Mouse (Mus musculus) urinary bladder, adult 18-20 months (tissue): ENCODE measurements at regions not wholly inside any gene's neighbourhood (a gene's known extent, or its start where the extent isn't known, plus 50 kb on each side); places are given as distances from the start of the nearest gene placed in this dataset.

Experiments used
- DNase-seq, 2 experiments: peaks; one replicate each; pipeline ENCODE4 v3.0.0; 2022; ENCODE audit warnings: low spot score in 2 of 2, mixed read lengths in 2 of 2

DNA sequence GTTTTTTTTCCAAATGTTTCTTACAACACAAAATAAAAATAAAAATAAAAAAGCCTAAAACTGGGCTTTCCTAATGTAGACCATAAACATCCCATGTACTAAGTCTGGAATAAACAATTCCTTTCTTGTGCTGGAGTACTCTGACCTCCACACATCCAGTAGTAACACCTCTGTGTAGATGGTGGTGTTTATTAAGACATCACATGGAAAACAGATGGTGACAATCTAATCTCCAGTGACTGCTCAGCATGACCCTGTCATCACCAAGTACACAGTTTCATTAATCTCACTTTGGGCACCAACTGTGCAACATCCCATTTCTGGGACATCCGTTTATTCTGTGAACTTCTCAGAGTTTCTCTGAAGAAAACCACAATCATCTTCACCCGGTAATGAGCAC, 118.7 kb upstream of the Bank1 start:
- DNase-seq: no peak

DNA sequence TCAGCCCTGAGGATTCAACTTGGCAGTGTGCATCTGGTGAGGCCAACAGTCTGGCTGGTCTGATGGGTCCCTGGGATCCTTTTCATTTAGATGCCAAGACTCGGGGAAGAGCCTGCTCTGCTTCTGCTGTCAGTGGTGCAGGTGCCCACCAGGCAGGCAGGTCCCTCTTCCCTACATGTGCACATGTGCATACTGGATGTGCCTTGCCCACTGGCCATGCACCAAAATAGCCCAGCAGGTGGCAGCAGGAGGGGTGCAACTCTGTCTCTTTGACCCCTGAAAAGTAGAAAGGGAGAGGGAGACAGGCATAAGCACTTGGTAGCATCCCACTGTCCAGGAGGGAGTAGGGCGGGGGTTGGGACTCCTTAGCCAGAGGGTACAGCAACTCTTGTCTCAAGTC, 116.2 kb upstream of the Bank1 start:
- no peak for DNase-seq

GRCm38 (mm10) chr3:136439907-136440645, 114.2 kb upstream of the Bank1 start:
- no peak for DNase-seq

DNA sequence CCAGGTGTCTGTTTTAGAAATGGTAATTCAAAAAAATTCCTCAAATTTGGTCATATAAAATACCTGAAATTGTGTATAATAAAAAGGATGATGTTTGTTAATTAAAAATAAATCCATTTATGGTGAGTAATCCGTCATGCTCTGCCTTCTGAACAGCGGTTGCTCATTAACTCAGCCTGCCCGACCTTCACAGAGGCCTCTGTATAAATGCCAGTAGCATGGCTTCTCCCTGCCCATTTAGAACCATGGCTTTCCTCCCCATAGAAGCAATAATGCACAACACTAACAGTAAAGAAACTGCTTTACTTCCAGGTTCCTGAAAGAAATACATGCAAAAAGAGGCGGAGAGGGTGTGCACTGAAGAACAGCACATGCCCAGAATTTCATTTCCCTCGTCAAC, 113.5 kb upstream of the Bank1 start:
- DNase-seq: no peak

DNA sequence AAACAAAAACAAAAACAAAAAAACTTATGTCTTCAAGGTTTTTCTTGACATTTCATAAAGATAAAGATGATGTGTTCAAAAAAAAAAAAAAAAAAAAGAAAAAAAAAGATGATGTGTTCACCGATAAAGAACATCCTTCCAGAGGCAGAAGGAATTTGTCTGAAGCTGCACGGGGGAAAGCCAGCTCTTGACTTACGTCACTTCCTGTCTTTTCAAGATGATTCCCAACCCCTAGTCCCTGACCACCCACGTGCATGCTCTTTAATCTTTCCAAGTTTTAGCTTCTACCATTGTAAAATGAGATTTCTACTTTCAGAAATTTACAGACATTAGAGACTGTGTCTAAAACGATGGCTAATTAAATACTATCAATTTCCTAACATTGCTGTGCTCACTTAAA, 108.5 kb upstream of the Bank1 start:
- DNase-seq: no peak

- DNase-seq: no peak
Measured at GRCm38 (mm10) chr3:136432072-136432471, 106.2 kb upstream of the Bank1 start.

DNA sequence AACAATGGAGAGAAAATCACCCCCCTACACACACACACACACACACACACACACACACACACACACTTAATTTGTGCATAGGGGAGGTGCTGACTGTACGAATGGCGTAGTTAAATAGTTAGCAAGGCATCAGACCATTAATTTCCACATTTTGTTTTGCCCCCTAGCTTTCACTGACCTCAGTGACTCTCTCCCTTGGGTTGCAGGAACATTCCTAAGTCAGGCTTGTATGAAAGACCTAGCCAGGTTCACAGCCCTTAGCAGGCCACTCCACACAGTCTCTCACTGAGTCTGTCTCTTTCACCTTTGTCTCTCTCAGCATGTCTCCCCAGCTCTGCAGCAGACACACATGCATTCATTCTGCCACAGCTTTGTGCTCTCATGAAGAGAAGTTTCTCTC, 101.6 kb upstream of the Bank1 start:
- DNase-seq: no peak

DNA sequence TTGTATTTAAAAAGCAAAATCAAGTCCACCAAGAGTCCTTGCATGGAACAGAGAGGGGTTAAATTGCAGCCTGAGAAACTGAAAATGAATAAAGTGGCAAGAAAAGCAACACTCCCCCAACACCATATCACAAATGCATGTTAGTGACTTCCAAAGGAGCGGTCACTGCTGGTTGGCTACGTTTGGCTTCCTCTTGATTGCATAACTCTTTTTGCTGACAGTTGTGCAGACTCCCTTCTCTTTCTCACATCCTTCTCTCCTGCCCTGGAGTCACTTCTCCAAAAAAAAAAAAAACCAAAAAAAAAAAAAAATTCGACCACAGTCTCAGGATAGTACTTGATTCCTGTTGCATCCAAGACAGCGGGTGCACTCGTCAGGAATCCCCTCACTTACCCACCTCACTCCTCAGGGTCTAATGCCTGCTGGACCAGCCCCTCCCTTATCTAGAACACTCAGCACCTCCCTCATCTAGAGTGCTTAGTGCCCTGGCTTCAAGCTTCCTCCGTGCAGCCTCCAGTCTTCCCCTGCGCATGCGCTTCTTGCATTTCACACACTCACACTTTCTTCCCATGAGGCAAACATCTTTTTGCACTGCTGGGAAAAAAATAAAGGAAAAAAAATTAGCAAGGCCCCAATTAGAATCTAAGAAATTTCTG, 100.8 kb upstream of the Bank1 start:
- no peak for DNase-seq

- DNase-seq: peak in 1 of 2 experiments; percentile 3
Measured at GRCm38 (mm10) chr3:136421969-136422614, 96.2 kb upstream of the Bank1 start.

DNA sequence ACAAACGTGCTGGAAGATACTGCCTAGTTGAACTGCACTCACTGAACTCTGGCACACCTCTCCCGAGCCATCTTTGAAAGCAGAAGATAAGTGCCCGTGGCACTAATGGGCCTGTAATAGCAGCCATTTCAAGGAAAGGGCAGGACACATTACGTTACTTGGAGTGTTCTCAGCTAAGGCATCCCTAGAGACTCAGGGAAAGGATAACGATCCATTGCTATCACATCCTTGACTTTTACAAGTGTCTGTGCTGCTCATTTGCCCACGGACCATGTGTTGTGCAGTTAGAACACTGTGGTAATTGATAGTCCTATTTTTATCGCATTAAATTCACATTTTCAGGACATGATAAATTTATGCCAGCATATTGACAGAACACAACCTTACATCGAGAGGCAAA, 79.7 kb upstream of the Bank1 start:
- no peak for DNase-seq

DNA sequence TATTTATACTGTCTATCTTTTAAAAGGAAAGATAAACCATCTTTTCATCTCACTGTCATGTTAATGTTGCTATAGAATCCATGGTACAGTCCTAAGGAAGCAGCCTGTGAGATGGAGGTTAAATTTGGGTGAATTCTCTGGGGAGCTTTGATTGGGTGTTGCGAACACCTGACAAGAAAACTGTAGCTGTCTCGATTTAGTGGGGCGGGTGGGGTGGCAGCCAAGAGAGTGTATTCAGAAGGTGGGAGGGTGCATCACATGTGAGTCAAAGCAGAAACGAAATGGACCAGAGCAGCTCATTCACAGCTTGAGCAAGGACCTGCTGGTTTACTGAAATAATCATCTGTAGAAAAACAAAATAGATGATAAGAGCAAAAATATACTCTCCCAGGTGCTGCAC, 57.4 kb upstream of the Bank1 start:
- DNase-seq: no peak

DNA sequence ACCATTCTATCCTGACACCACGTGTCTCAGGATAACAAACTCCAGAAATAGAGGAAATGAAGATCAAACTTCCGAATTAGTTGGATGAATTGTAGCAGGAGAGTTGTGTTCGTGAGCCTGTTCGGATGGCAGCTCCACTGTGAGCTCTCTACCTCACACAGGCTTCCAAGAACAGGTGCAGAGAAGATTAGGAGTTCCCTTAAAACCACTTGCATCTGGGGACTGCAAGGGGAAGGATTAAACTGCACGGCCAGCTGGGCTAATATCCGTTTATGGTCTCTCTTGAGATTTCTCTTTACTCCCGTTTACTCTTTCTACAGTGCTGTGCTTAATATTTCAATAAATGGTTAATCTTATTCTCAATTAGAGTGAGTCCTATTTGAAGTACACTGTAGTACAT, 54.8 kb upstream of the Bank1 start:
- no peak for DNase-seq

DNA sequence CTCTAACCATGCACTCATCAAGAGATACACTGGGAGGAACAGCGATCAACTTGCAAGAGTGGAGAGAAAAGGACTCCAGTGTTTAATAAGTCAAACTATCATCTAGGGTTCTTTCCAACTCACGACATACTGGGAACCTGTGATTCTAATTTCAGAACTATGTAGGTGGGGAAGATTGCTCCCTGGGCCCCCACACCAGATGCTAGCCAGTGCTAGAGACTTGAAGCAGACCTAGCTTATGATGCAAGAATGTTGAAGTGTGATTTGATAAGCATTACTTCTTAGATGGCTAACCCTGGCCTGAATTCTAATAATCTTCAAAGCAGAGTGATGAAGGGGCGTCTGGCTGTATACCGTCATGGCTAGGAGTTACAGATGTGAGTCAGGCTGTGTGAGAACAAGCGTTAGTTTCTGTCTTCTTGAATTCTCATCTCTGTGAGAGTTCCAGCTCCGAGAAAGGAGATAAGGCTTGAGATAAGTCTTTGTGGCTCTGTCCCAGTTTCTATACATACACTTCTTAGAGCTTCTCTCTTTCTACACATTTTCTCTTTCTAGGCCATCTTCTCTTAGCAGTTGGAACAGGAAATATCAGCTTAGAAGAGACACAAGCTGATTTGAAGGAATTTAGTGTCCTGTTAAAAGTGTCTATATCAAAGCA, 54.0 kb upstream of the Bank1 start:
- no peak for DNase-seq

- no peak for DNase-seq
Measured at GRCm38 (mm10) chr3:136376893-136377292, 51.0 kb upstream of the Bank1 start.
